Mouse (Mus musculus): ENCODE data around the gene Car9. TPM values are rescaled to one million over a fixed set of nuclear protein-coding genes. Genes with fewer than 3 reads are reported as not detected.

The Car9 gene
- total and polyA plus RNA-seq, 3 experiments, result not detected

GRCm38 (mm10) chr4:43515764-43516708 lies 9.3 kb downstream of the Car9 start:
- Histone ChIP-seq H3K27me3 (replicated peaks) (peaks cover 69% of the 10 kb centered on the region), H3K4me1 (ENCODE audit: control insufficient read depth in 1 of 2, insufficient read depth in 2 of 2) (peaks cover 0 to 9% of the 10 kb centered on the region in 2 experiments; a peak in 2 of 4 replicates), H3K9ac (ENCODE audit: insufficient read depth, low read depth) (no peak overlapping the region), H3K4me3 (replicated peaks in 1 of 3; ENCODE audit: low read depth in 2 of 3, low read length in 2 of 3, poor library complexity in 1 of 3) (no peak overlapping the region), H3K27ac (ENCODE audit: insufficient read depth, low read depth) (no peak overlapping the region), H3K9me3 (replicated peaks; ENCODE audit: low read length) (no peaks in the 10 kb centered on the region), H3K79me2 (replicated peaks; ENCODE audit: control insufficient read depth, extremely low read depth, insufficient read depth, poor library complexity, severe bottlenecking) (no peaks in the 10 kb centered on the region), H3K4me2 (ENCODE audit: insufficient read depth, low read depth, poor library complexity, severe bottlenecking) (no peak overlapping the region), H3K36me3 (replicated peaks in 1 of 2; ENCODE audit: control insufficient read depth in 1 of 2, insufficient read depth in 1 of 2, low read length in 1 of 2) (no peaks in the 10 kb centered on the region)
- TF ChIP-seq NRF1 (IDR thresholded peaks at IDR 0.05; ENCODE audit: low read depth, low read length), result no peak
- TF ChIP-seq ZNF384 (IDR thresholded peaks at IDR 0.05; ENCODE audit: low read depth, low read length), result no peak
- no peak for TF ChIP-seq MXI1 (IDR thresholded peaks at IDR 0.05; ENCODE audit: low read depth, low read length)
- no peak for TF ChIP-seq ETS1 (conservative IDR thresholded peaks at IDR 0.05; ENCODE audit: low read depth, low read length)
- no peak for TF ChIP-seq MAZ (IDR thresholded peaks at IDR 0.05; ENCODE audit: low read depth, low read length)
- no peak for TF ChIP-seq PAX5 (IDR thresholded peaks at IDR 0.05; ENCODE audit: low read length)
- no peak for TF ChIP-seq IRF4 (IDR thresholded peaks at IDR 0.05; ENCODE audit: low read depth, low read length)
- TF ChIP-seq CTCF (conservative IDR thresholded peaks at IDR 0.05 in 1 of 2, IDR thresholded peaks at IDR 0.05 in 1 of 2; ENCODE audit: low read depth in 2 of 2, low read length in 2 of 2), result no peak
- TF ChIP-seq ZKSCAN1 (IDR thresholded peaks at IDR 0.05; ENCODE audit: borderline replicate concordance, low read depth, low read length), result no peak
- no peak for TF ChIP-seq GABPA (IDR thresholded peaks at IDR 0.05; ENCODE audit: insufficient replicate concordance, low read depth, low read length)
- TF ChIP-seq CHD1 (IDR thresholded peaks at IDR 0.05; ENCODE audit: low read depth, low read length), result no peak
- no peak for TF ChIP-seq HCFC1 (IDR thresholded peaks at IDR 0.05; ENCODE audit: low read depth, low read length)
- no peak for TF ChIP-seq NELFE (IDR thresholded peaks at IDR 0.05; ENCODE audit: low read depth, low read length)
- TF ChIP-seq MYC (IDR thresholded peaks at IDR 0.05; ENCODE audit: low read depth, low read length), result no peak
- no peak for DNase-seq (ENCODE audit: extremely low read depth)
- in situ Hi-C loops (cut with MboI; ENCODE audit: low pct_ligation_motif_present, low pct_unique_long_range_greater_than_20kb, low sequenced_read_pairs) (no loop called here), dilution Hi-C loops (cut with MboI; ENCODE audit: extremely low pct_ligation_motif_present, extremely low pct_unique_long_range_greater_than_20kb, low sequenced_read_pairs) (no loop called here)

DNA sequence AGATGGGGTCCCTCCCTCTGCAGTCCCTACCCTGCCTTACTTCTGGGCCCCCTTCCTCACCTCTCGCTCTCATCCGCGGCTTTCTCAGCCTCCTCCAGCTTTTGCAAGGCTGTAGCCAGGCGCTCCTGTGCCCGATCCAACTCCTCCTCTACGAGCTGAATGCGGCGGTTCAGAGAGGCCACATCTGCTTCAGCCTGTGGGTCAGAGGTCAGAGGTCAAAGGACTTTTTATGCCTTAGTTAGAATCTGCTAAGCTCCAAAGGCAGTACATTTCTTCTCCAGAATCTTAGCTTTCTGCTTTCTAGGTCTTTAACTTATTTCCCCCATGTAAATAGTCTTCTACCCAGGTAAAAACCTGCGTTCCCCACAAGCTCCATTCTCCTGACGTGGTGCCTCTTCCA lies 12.8 kb downstream of the Car9 start:
- no peak overlapping the region for H3K4me3 ChIP-seq (replicated peaks in 1 of 3; ENCODE audit: low read depth in 2 of 3, low read length in 2 of 3, poor library complexity in 1 of 3)
- in situ Hi-C loops (cut with MboI; ENCODE audit: low pct_ligation_motif_present, low pct_unique_long_range_greater_than_20kb, low sequenced_read_pairs), result no loop called here
- no peak for DNase-seq (ENCODE audit: extremely low read depth)

More for the DNA sequence above, 12.8 kb downstream of the Car9 start:
- Histone ChIP-seq H3K9ac (ENCODE audit: insufficient read depth, low read depth) (no peak overlapping the region), H3K9me3 (replicated peaks; ENCODE audit: low read length) (no peaks in the 10 kb centered on the region), H3K79me2 (replicated peaks; ENCODE audit: control insufficient read depth, extremely low read depth, insufficient read depth, poor library complexity, severe bottlenecking) (no peaks in the 10 kb centered on the region), H3K27me3 (replicated peaks) (peaks cover 62% of the 10 kb centered on the region), H3K4me2 (ENCODE audit: insufficient read depth, low read depth, poor library complexity, severe bottlenecking) (no peak overlapping the region), H3K36me3 (replicated peaks in 1 of 2; ENCODE audit: control insufficient read depth in 1 of 2, insufficient read depth in 1 of 2, low read length in 1 of 2) (no peaks in the 10 kb centered on the region), H3K4me1 (ENCODE audit: control insufficient read depth in 1 of 2, insufficient read depth in 2 of 2) (peaks cover 0 to 20% of the 10 kb centered on the region in 2 experiments; a peak in 2 of 4 replicates), H3K27ac (ENCODE audit: insufficient read depth, low read depth) (no peak overlapping the region)
- TF ChIP-seq RCOR1 (conservative IDR thresholded peaks at IDR 0.05; ENCODE audit: low read depth, low read length) (no peak), ZMIZ1 (IDR thresholded peaks at IDR 0.05; ENCODE audit: low read depth, low read length) (no peak), SMC3 (IDR thresholded peaks at IDR 0.05; ENCODE audit: low read depth, low read length) (no peak), MXI1 (IDR thresholded peaks at IDR 0.05; ENCODE audit: low read depth, low read length) (no peak), POLR2A (IDR thresholded peaks at IDR 0.05; ENCODE audit: low read depth, low read length) (no peak), KAT2A (IDR thresholded peaks at IDR 0.05; ENCODE audit: insufficient replicate concordance, low read length) (no peak), MAZ (IDR thresholded peaks at IDR 0.05; ENCODE audit: low read depth, low read length) (no peak), EP300 (IDR thresholded peaks at IDR 0.05; ENCODE audit: low read length) (no peak), BHLHE40 (IDR thresholded peaks at IDR 0.05; ENCODE audit: low read depth, low read length) (no peak), SIN3A (IDR thresholded peaks at IDR 0.05; ENCODE audit: low read length) (no peak), MAX (IDR thresholded peaks at IDR 0.05; ENCODE audit: low read length) (no peak), ZKSCAN1 (IDR thresholded peaks at IDR 0.05; ENCODE audit: borderline replicate concordance, low read depth, low read length) (no peak), E2F4 (IDR thresholded peaks at IDR 0.05; ENCODE audit: insufficient replicate concordance, low read depth, low read length) (no peak), NRF1 (IDR thresholded peaks at IDR 0.05; ENCODE audit: low read depth, low read length) (no peak), MAFK (IDR thresholded peaks at IDR 0.05; ENCODE audit: insufficient replicate concordance, low read length) (no peak), ETS1 (conservative IDR thresholded peaks at IDR 0.05; ENCODE audit: low read depth, low read length) (no peak), ELF1 (IDR thresholded peaks at IDR 0.05; ENCODE audit: low read depth, low read length) (no peak), MEF2A (IDR thresholded peaks at IDR 0.05; ENCODE audit: borderline replicate concordance, low read depth, low read length) (no peak), GABPA (IDR thresholded peaks at IDR 0.05; ENCODE audit: insufficient replicate concordance, low read depth, low read length) (no peak), TBP (conservative IDR thresholded peaks at IDR 0.05; ENCODE audit: low read depth, low read length) (no peak)
- dilution Hi-C loops (cut with MboI; ENCODE audit: extremely low pct_ligation_motif_present, extremely low pct_unique_long_range_greater_than_20kb, low sequenced_read_pairs), result no loop called here

Data from CH12.LX (cell line).